Mouse (Mus musculus) spleen, adult 2 months (tissue): Measurements from ENCODE around the gene Ube2l3.

Experiments used
- CTCF ChIP-seq: fragments of 200-500 bp; IDR thresholded peaks from 2 replicates; pipeline ENCODE4 v1.5.1; 2011; ENCODE audit warnings: mild to moderate bottlenecking, inconsistent platforms; ENCODE audit not compliant: insufficient read depth, insufficient read length, insufficient replicate concordance; ENCODE audit errors: extremely low read depth
- POLR2A ChIP-seq: fragments of 200-500 bp; IDR thresholded peaks from 2 replicates; pipeline ENCODE4 v1.6.1; 2011; ENCODE audit warnings: low read depth, low read length, inconsistent platforms

GRCm38 (mm10) chr16:17168049-17168448, 34.4 kb downstream of the Ube2l3 start:
- TF ChIP-seq CTCF (no peak), POLR2A (no peak)
